Mouse (Mus musculus) CH12.LX (cell line): ENCODE results near the gene Tmprss6.

Experiments
- CHD1 ChIP-seq: IDR thresholded peaks from 2 replicates; pipeline ENCODE4 v1.6.1; 2012; ENCODE audit warnings: low read depth, low read length, improper control_type of control experiment, inconsistent platforms
- CTCF ChIP-seq, 2 experiments: IDR thresholded peaks in 1 of 2; conservative IDR thresholded peaks in 1 of 2; 2 replicates each; pipeline ENCODE4 v1.5.1; 2011 to 2012; ENCODE audit warnings: low read depth in 2 of 2, low read length in 2 of 2, improper control_type of control experiment in 1 of 2, inconsistent platforms in 1 of 2, mild to moderate bottlenecking in 1 of 2, moderate library complexity in 1 of 2
- EP300 ChIP-seq: IDR thresholded peaks from 2 replicates; pipeline ENCODE4 v1.6.1; 2011; ENCODE audit warnings: low read length, improper control_type of control experiment
- ETS1 ChIP-seq: conservative IDR thresholded peaks from 2 replicates; pipeline ENCODE4 v1.6.1; 2012; ENCODE audit warnings: low read depth, mild to moderate bottlenecking, inconsistent platforms, low read length, improper control_type of control experiment, moderate library complexity
- GABPA ChIP-seq: IDR thresholded peaks from 2 replicates; pipeline ENCODE4 v1.6.1; 2012; ENCODE audit warnings: low read depth, low read length, improper control_type of control experiment, inconsistent platforms; ENCODE audit not compliant: insufficient replicate concordance
- HCFC1 ChIP-seq: IDR thresholded peaks from 2 replicates; pipeline ENCODE4 v1.6.1; 2012; ENCODE audit warnings: low read depth, mild to moderate bottlenecking, inconsistent platforms, low read length, improper control_type of control experiment
- NELFE ChIP-seq: IDR thresholded peaks from 2 replicates; pipeline ENCODE4 v1.6.1; 2011; ENCODE audit warnings: low read depth, low read length, improper control_type of control experiment
- POLR2A ChIP-seq: IDR thresholded peaks from 2 replicates; pipeline ENCODE4 v1.6.1; 2011; ENCODE audit warnings: low read depth, mild to moderate bottlenecking, improper control_type of control experiment, low read length
- SIN3A ChIP-seq: IDR thresholded peaks from 2 replicates; pipeline ENCODE4 v1.6.1; 2012; ENCODE audit warnings: low read length, improper control_type of control experiment, inconsistent platforms
- SMC3 ChIP-seq: IDR thresholded peaks from 2 replicates; pipeline ENCODE4 v1.6.1; 2011; ENCODE audit warnings: low read depth, low read length, improper control_type of control experiment
- TBP ChIP-seq: conservative IDR thresholded peaks from 2 replicates; pipeline ENCODE4 v1.6.1; 2011; ENCODE audit warnings: low read depth, low read length, improper control_type of control experiment
- ZKSCAN1 ChIP-seq: IDR thresholded peaks from 2 replicates; pipeline ENCODE4 v1.6.1; 2012; ENCODE audit warnings: low read depth, inconsistent platforms, low read length, improper control_type of control experiment, borderline replicate concordance

- no peak for TF ChIP-seq CTCF (conservative IDR thresholded peaks at IDR 0.05 in 1 of 2, IDR thresholded peaks at IDR 0.05 in 1 of 2; ENCODE audit: low read depth in 2 of 2, low read length in 2 of 2)
- TF ChIP-seq SIN3A: no peak
- no peak for TF ChIP-seq ETS1
- TF ChIP-seq GABPA: no peak
- no peak for TF ChIP-seq CHD1
- TF ChIP-seq EP300: no peak
- TF ChIP-seq TBP: no peak
- no peak for TF ChIP-seq SMC3
- no peak for TF ChIP-seq ZKSCAN1
- TF ChIP-seq POLR2A: no peak
- no peak for TF ChIP-seq HCFC1
- no peak for TF ChIP-seq NELFE
These were observed 40.0 kb upstream of the Tmprss6 start for GRCm38 (mm10) chr15:78508443-78508842.
